Mouse (Mus musculus) erythroblast, embryonic 14.5 days (primary cell): ENCODE measurements at regions not wholly inside any gene's neighbourhood (a gene's known extent, or its start where the extent isn't known, plus 50 kb on each side); places are given as distances from the start of the nearest gene placed in this dataset.
"Not testable (repeated sequence)": the region's sequence is repeated elsewhere in the genome, so short reads cannot be mapped to it uniquely, and the experiment has no call there.

Experiments
- H3K27me3 ChIP-seq: 2 replicates; pipeline ENCODE4 v1.6.1; 2012; ENCODE audit warnings: inconsistent platforms; ENCODE audit not compliant: control insufficient read depth
- H3K36me3 ChIP-seq: 2 replicates; pipeline ENCODE4 v1.6.1; 2012; ENCODE audit warnings: mild to moderate bottlenecking, inconsistent platforms; ENCODE audit not compliant: control insufficient read depth
- H3K4me1 ChIP-seq: 2 replicates; pipeline ENCODE4 v1.6.1; 2012; ENCODE audit warnings: inconsistent platforms; ENCODE audit not compliant: control insufficient read depth
- H3K4me3 ChIP-seq: replicated peaks from 2 replicates; pipeline ENCODE3; 2012; ENCODE audit warnings: moderate library complexity, mild to moderate bottlenecking, inconsistent platforms
- H3K9me3 ChIP-seq: 2 replicates; pipeline ENCODE4 v1.6.1; 2012; ENCODE audit warnings: low read length, inconsistent platforms, mixed read lengths; ENCODE audit not compliant: control insufficient read depth
- GATA1 ChIP-seq: IDR thresholded peaks from 2 replicates; pipeline ENCODE4 v1.6.1; 2012; ENCODE audit warnings: low read length, inconsistent platforms, mixed read lengths
- TAL1 ChIP-seq: IDR thresholded peaks from 3 replicates; pipeline ENCODE4 v1.6.1; 2012; ENCODE audit warnings: low read length, inconsistent platforms, mixed read lengths

DNA sequence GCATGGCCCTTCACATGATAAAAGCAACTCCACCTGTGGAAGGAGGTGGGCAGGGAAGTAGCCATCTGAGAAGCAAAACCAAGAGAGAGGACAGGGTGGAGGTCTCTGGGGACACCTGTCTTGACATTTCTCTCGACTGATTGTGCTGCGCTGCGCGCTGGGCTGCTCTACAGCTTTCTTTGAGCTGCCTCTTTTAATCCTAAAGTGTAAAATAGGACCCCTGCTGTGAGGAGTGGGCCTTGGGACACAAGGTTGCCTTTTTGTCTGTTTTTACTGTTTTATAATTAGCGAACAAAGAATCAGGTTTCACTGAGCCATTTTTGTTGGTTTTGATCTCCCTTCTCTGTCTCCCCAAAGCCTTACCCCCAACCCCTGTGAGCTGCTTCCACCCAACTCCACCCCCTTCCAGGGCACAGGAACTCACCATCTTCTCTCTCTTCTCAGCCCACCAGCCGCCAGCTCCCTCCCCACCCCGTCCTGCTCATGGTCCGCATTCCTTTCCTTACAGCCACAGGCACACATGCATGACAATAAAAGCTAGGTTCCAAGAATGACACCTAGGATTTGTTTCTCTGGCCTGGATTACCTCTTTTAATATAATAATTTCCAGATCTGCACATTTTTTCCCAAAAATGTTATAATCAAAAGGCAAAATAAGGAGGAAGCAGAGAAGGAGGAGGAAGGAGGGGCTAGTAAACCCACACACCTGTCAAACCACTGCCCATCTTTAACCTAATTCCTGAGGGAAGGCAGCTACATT lies 57.3 kb downstream of the Cbln4 start:
- TF ChIP-seq TAL1 (no peak), GATA1 (no peak)
- H3K4me3 ChIP-seq = no peak overlapping the region
- H3K9me3 ChIP-seq = peaks cover 77% of the 10 kb centered on the region
- no peaks in the 10 kb centered on the region for H3K36me3 ChIP-seq
- no peaks in the 10 kb centered on the region for H3K4me1 ChIP-seq
- H3K27me3 ChIP-seq = no peaks in the 10 kb centered on the region

GRCm38 (mm10) chr2:171969311-171969905 lies 73.9 kb downstream of the Cbln4 start:
- Histone ChIP-seq H3K4me1 (no peaks in the 10 kb centered on the region), H3K36me3 (no peaks in the 10 kb centered on the region), H3K9me3 (peaks cover 78% of the 10 kb centered on the region), H3K27me3 (no peaks in the 10 kb centered on the region), H3K4me3 (no peak overlapping the region)
- TF ChIP-seq GATA1 (no peak), TAL1 (no peak)

DNA sequence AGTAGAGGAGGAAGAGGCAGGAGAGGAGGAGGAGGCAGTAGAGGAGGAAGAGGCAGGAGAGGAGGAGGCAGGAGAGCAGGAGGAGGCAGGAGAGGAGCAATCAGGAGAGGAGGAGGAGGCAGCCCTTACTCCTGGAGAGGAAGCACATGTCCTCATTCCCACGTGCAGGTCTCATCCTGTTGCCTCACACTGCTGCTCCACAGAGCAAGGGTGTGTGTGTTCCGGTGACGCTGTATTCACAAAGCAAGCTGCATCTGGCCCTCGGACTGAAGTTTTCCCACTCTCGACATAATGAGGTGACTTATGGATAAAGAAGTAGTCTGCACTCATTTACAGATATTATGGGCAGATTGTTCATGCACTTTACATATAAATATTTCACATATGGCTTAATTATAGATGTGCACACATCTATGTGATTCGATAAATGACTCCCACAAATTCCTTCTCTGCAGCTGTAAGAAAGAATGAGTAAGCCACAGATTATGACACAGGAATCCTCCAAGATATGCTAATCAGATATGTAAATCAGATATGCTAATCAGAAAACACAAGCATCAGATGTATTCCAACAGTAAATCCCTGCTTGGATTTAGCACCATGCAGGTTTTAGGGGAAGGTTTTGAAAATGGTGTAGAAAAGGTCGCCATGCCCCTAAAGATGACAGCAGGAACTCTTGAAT lies 96.6 kb downstream of the Cbln4 start:
- Histone ChIP-seq H3K4me3 (no peak overlapping the region), H3K9me3 (peaks cover 65% of the 10 kb centered on the region), H3K36me3 (no peaks in the 10 kb centered on the region), H3K27me3 (no peaks in the 10 kb centered on the region), H3K4me1 (no peaks in the 10 kb centered on the region)
- TF ChIP-seq TAL1 (no peak), GATA1 (no peak)

DNA sequence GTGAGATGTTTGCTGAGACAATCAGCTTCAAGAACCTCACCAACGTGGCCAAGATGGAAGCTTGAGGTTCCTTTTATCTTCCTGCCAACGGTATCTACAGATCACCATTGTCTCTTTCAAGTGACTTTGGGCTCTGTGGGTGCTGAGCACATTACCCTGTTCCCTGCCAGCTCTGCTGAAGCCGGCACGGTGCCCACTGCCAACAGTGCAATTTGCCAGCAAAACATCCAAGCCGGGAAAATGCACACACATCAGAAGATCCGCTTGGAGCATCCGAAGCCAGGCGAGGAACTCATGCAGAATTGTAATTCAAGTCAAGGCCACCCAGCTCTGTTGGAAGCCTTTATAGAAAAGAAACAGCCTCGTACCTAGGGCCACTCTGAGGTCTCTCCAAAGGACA lies 100.6 kb downstream of the Cbln4 start:
- no peak for TF ChIP-seq TAL1
- no peak for TF ChIP-seq GATA1

GRCm38 (mm10) chr2:171935646-171936325 lies 107.5 kb downstream of the Cbln4 start:
- Histone ChIP-seq H3K4me3 (no peak overlapping the region), H3K9me3 (peaks cover 63% of the 10 kb centered on the region)
- TF ChIP-seq TAL1 = no peak
- TF ChIP-seq GATA1 = no peak

More for the DNA sequence above, 100.6 kb downstream of the Cbln4 start:
- peaks cover 77% of the 10 kb centered on the region for H3K9me3 ChIP-seq
- H3K4me1 ChIP-seq = no peaks in the 10 kb centered on the region
- H3K36me3 ChIP-seq = no peaks in the 10 kb centered on the region
- no peaks in the 10 kb centered on the region for H3K27me3 ChIP-seq
- H3K4me3 ChIP-seq = no peak overlapping the region

DNA sequence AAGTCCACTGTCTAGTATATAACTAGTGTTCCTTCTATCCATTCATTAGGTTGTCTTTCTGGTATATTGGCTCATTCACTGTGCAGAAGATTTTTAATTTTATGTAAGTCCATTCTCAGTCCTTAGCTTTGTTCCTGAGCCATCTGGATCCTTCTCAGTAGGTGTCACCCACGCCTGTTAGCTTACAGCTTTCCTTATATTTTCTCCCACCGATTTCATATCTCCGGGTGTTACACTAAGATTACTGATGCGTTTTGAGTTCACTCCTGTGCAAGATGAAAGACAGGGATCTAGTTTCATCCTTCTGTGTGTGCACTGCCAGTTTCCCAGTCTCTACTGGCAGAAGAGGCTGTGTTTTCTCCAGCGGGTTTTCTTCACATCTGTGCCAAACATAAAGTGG lies 122.3 kb downstream of the Cbln4 start:
- no peaks in the 10 kb centered on the region for H3K36me3 ChIP-seq
- H3K4me3 ChIP-seq = no peak overlapping the region
- TF ChIP-seq GATA1 (no peak), TAL1 (no peak)
- H3K4me1 ChIP-seq = no peaks in the 10 kb centered on the region
- H3K9me3 ChIP-seq = peaks cover 45% of the 10 kb centered on the region
- H3K27me3 ChIP-seq = no peaks in the 10 kb centered on the region

More at GRCm38 (mm10) chr2:171935646-171936325, 107.5 kb downstream of the Cbln4 start:
- Histone ChIP-seq H3K4me1 (no peaks in the 10 kb centered on the region), H3K36me3 (no peaks in the 10 kb centered on the region), H3K27me3 (no peaks in the 10 kb centered on the region)

- Histone ChIP-seq H3K9me3 (peaks cover 73% of the 10 kb centered on the region), H3K36me3 (no peaks in the 10 kb centered on the region), H3K27me3 (no peaks in the 10 kb centered on the region), H3K4me3 (no peak overlapping the region), H3K4me1 (no peaks in the 10 kb centered on the region)
- TF ChIP-seq GATA1 (no peak), TAL1 (no peak)
Measured at GRCm38 (mm10) chr2:171887306-171887705, 156.0 kb downstream of the Cbln4 start.

DNA sequence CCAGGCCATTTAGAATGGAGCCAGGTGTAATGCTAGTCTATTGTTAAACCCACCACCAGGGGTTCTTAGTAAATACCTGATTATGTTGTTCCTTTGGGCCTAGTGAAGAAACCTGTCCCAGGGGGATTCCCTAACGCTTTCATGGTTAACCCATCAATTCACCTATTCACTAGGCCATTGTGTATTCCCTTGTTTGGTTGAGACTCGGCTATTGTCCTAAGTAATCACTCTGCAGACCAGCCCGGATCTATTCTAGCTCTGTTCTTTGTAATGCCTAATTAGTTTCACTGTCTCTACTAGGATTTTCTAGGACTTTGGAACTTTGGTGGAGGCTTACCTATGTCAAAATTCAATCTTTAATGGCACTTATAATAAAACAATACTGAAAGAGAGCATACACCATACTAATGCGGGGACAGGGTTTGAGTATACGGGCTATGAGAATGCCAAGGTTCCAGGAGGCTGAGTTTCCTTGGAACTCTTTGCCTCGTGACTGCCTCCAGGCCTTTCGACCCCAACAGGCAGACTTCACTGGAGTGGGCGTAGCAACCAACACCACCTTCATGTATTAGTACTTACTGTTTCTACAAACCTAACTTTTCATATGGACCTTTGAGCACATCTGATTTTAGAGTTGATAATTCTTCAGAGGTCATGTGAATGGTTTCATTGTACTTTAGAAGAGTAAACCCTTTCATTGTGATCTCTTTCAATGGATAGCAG lies 163.9 kb downstream of the Cbln4 start:
- H3K27me3 ChIP-seq, H3K4me1 ChIP-seq, H3K36me3 ChIP-seq, H3K4me3 ChIP-seq: not testable (repeated sequence)
- H3K9me3 ChIP-seq = peaks cover 52% of the 10 kb centered on the region

DNA sequence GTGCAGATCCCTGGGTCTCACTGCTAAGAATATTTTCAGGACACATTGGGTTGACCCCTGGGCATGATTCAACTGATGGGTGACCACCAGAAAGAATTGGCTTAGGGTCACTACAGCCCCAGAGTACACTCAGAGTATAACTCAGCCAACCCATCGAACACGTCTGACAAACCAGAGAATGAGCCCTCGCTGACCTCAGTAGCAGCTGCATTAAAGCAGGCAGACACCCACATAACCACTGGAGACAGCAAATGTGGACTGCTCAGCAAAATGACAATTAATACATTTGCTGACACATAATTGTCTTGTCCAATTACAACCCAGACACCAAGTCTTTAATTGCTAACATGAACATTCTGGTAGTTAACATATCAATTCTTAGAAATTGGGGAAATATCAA lies 175.7 kb downstream of the Cbln4 start:
- Histone ChIP-seq H3K36me3 (no peaks in the 10 kb centered on the region), H3K4me3 (no peak overlapping the region), H3K9me3 (peaks cover 58% of the 10 kb centered on the region), H3K27me3 (no peaks in the 10 kb centered on the region), H3K4me1 (no peaks in the 10 kb centered on the region)
- TF ChIP-seq GATA1 (no peak), TAL1 (no peak)
